Mouse (Mus musculus): ENCODE measurements at regions not wholly inside any gene's neighbourhood (a gene's known extent, or its start where the extent isn't known, plus 50 kb on each side); places are given as distances from the start of the nearest gene placed in this dataset.
A peak's percentile ranks its signal among the peaks of the same experiment; 100 is the strongest.

GRCm38 (mm10) chrX:105346420-105346819 lies 153.2 kb upstream of the Cypt2 start:
- ATAC-seq (replicated peaks; ENCODE audit: insufficient number of reproducible peaks, low FRiP score, low TSS enrichment, low read depth) (0 out of 2 replicates have a peak, but pooled peaks have one; percentile 52), DNase-seq (ENCODE audit: low spot score) (peak; percentile 14)
- H3K9ac ChIP-seq (replicated peaks; ENCODE audit: low read length), result no peak overlapping the region
- no peaks in the 10 kb centered on the region for H3K9me3 ChIP-seq (replicated peaks; ENCODE audit: control insufficient read depth, low read length)
- H3K36me3 ChIP-seq (replicated peaks; ENCODE audit: control insufficient read depth, insufficient read depth, low read depth, low read length), result no peaks in the 10 kb centered on the region
- H3K4me3 ChIP-seq (ENCODE audit: low read depth, low read length), result no peak overlapping the region
- no peaks in the 10 kb centered on the region for H3K27me3 ChIP-seq (ENCODE audit: control insufficient read depth, insufficient read depth, low read length)
- H3K4me1 ChIP-seq (ENCODE audit: control insufficient read depth, insufficient read depth, low read length), result no peaks in the 10 kb centered on the region
- 60% methylated on average over 3 of the region's 3 CpGs for WGBS
- no peak overlapping the region for H3K27ac ChIP-seq (replicated peaks; ENCODE audit: low read depth, low read length)
- H3K4me2 ChIP-seq (ENCODE audit: low read depth, low read length), result no peak overlapping the region

DNA sequence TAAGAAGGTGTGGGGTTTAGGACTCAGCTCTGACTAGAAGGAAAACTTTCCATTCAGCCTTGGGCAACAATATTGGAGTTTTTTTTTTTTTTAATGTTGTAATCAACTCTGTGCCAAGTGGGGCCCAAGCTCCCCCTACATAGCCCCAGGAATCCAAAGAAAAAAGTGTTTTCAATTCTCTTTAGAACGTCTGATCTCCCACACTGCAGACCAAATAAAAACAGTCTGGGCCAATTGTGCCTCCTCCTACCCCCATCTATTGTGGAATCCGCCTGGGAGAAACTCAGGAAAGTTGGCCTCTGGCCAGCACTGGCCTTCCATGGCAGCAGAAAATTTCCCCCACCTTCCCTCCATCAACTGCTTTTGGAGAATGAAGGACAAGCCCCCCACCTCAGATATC lies 133.3 kb upstream of the Cypt2 start:
- Histone ChIP-seq H3K9me3 (replicated peaks; ENCODE audit: control insufficient read depth, low read length) (no peaks in the 10 kb centered on the region), H3K27ac (replicated peaks; ENCODE audit: low read depth, low read length) (no peak overlapping the region), H3K27me3 (ENCODE audit: control insufficient read depth, insufficient read depth, low read length) (peaks cover 4% of the 10 kb centered on the region; the same call in 1 of the 2 replicates), H3K4me3 (ENCODE audit: low read depth, low read length) (no peak overlapping the region), H3K9ac (replicated peaks; ENCODE audit: low read length) (no peak overlapping the region), H3K4me1 (ENCODE audit: control insufficient read depth, insufficient read depth, low read length) (no peaks in the 10 kb centered on the region), H3K4me2 (ENCODE audit: low read depth, low read length) (no peak overlapping the region), H3K36me3 (replicated peaks; ENCODE audit: control insufficient read depth, insufficient read depth, low read depth, low read length) (no peaks in the 10 kb centered on the region)
- no peak for DNase-seq (ENCODE audit: low spot score)
- 42% methylated on average over 2 of the region's 2 CpGs for WGBS
- no peak for ATAC-seq (replicated peaks; ENCODE audit: insufficient number of reproducible peaks, low FRiP score, low TSS enrichment, low read depth)

GRCm38 (mm10) chrX:105367979-105368378 lies 131.6 kb upstream of the Cypt2 start:
- Histone ChIP-seq H3K9me3 (replicated peaks; ENCODE audit: control insufficient read depth, low read length) (no peaks in the 10 kb centered on the region), H3K4me1 (ENCODE audit: control insufficient read depth, insufficient read depth, low read length) (no peaks in the 10 kb centered on the region), H3K4me2 (ENCODE audit: low read depth, low read length) (no peak overlapping the region), H3K4me3 (ENCODE audit: low read depth, low read length) (no peak overlapping the region), H3K27ac (replicated peaks; ENCODE audit: low read depth, low read length) (no peak overlapping the region), H3K9ac (replicated peaks; ENCODE audit: low read length) (no peak overlapping the region), H3K36me3 (replicated peaks; ENCODE audit: control insufficient read depth, insufficient read depth, low read depth, low read length) (no peaks in the 10 kb centered on the region), H3K27me3 (ENCODE audit: control insufficient read depth, insufficient read depth, low read length) (peaks cover 4% of the 10 kb centered on the region; the same call in 1 of the 2 replicates)
- DNase-seq (ENCODE audit: low spot score) (no peak), ATAC-seq (replicated peaks; ENCODE audit: insufficient number of reproducible peaks, low FRiP score, low TSS enrichment, low read depth) (no peak)
- WGBS, result 71% methylated on average over 2 of the region's 2 CpGs

- 71% methylated on average over 1 of the region's 1 CpGs for WGBS
- ATAC-seq (replicated peaks; ENCODE audit: insufficient number of reproducible peaks, low FRiP score, low TSS enrichment, low read depth), result no peak
- no peak for DNase-seq (ENCODE audit: low spot score)
- no peaks in the 10 kb centered on the region for H3K27me3 ChIP-seq (ENCODE audit: control insufficient read depth, insufficient read depth, low read length)
- H3K9me3 ChIP-seq (replicated peaks; ENCODE audit: control insufficient read depth, low read length), result no peaks in the 10 kb centered on the region
- no peaks in the 10 kb centered on the region for H3K36me3 ChIP-seq (replicated peaks; ENCODE audit: control insufficient read depth, insufficient read depth, low read depth, low read length)
- H3K4me1 ChIP-seq (ENCODE audit: control insufficient read depth, insufficient read depth, low read length), result no peaks in the 10 kb centered on the region
- no peak overlapping the region for H3K27ac ChIP-seq (replicated peaks; ENCODE audit: low read depth, low read length)
- no peak overlapping the region for H3K9ac ChIP-seq (replicated peaks; ENCODE audit: low read length)
- no peak overlapping the region for H3K4me2 ChIP-seq (ENCODE audit: low read depth, low read length)
- no peak overlapping the region for H3K4me3 ChIP-seq (ENCODE audit: low read depth, low read length)
Observed at GRCm38 (mm10) chrX:105390506-105390905, 109.1 kb upstream of the Cypt2 start.

DNA sequence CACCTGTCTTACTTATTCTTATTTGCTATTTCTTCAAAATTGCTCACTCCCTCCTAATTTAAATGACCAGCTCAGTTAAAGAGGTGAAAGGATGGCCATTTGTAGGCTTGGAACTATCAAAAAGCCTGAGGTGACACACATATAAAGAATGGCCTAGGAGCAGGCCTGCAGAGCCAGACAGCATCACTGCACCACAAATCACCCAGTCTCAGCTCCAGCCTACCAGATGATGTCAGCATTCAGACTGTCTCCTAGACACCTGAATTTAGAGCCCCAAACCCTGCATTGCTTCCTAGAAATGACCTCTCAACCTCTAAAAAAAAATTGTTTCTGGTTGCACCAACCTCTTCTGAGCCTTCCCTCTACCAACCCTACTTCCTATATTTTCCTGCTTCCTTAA lies 108.5 kb upstream of the Cypt2 start:
- H3K9ac ChIP-seq (replicated peaks; ENCODE audit: low read length), result no peak overlapping the region

GRCm38 (mm10) chrX:105391680-105392462 lies 107.7 kb upstream of the Cypt2 start:
- 35% methylated on average over 8 of the region's 8 CpGs for WGBS
- no peaks in the 10 kb centered on the region for H3K27me3 ChIP-seq (ENCODE audit: control insufficient read depth, insufficient read depth, low read length)
- H3K4me2 ChIP-seq (ENCODE audit: low read depth, low read length), result no peak overlapping the region
- no peaks in the 10 kb centered on the region for H3K36me3 ChIP-seq (replicated peaks; ENCODE audit: control insufficient read depth, insufficient read depth, low read depth, low read length)
- peak overlapping the region; percentile 16; the same call in 1 of the 2 replicates for H3K27ac ChIP-seq (replicated peaks; ENCODE audit: low read depth, low read length)
- no peak overlapping the region for H3K9ac ChIP-seq (replicated peaks; ENCODE audit: low read length)
- peak; percentile 92 for ATAC-seq (replicated peaks; ENCODE audit: insufficient number of reproducible peaks, low FRiP score, low TSS enrichment, low read depth)
- H3K4me1 ChIP-seq (ENCODE audit: control insufficient read depth, insufficient read depth, low read length), result no peaks in the 10 kb centered on the region
- peak; percentile 80 for DNase-seq (ENCODE audit: low spot score)
- no peaks in the 10 kb centered on the region for H3K9me3 ChIP-seq (replicated peaks; ENCODE audit: control insufficient read depth, low read length)
- peak overlapping the region; percentile 18 for H3K4me3 ChIP-seq (ENCODE audit: low read depth, low read length)

More for the DNA sequence above, 108.5 kb upstream of the Cypt2 start:
- no peak overlapping the region for H3K27ac ChIP-seq (replicated peaks; ENCODE audit: low read depth, low read length)
- H3K27me3 ChIP-seq (ENCODE audit: control insufficient read depth, insufficient read depth, low read length), result no peaks in the 10 kb centered on the region
- H3K36me3 ChIP-seq (replicated peaks; ENCODE audit: control insufficient read depth, insufficient read depth, low read depth, low read length), result no peaks in the 10 kb centered on the region
- H3K9me3 ChIP-seq (replicated peaks; ENCODE audit: control insufficient read depth, low read length), result no peaks in the 10 kb centered on the region
- ATAC-seq (replicated peaks; ENCODE audit: insufficient number of reproducible peaks, low FRiP score, low TSS enrichment, low read depth) (no peak), DNase-seq (ENCODE audit: low spot score) (no peak)
- H3K4me2 ChIP-seq (ENCODE audit: low read depth, low read length), result peak overlapping the region; percentile 23; the same call in 1 of the 2 replicates
- H3K4me1 ChIP-seq (ENCODE audit: control insufficient read depth, insufficient read depth, low read length), result no peaks in the 10 kb centered on the region
- peak overlapping the region; percentile 18 for H3K4me3 ChIP-seq (ENCODE audit: low read depth, low read length)

DNA sequence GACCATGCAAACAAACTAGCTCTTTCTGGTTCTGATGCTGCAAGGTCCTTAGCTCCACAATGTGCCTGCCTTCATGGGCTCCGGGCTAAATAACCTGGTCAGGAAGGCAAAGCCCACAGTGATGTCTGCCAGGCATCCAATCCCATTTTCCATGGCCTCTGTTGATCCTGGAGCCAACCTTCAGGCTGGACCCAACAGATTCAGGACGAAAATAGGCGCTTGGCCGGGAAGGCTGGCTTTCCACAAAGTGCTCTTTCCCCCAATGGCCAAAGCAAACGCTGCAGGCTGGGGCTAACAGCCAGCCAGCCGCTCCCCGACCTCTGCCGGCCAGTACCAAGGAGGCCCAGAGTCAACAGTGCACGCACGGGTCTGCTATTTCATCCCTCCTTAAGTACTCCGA lies 106.3 kb upstream of the Cypt2 start:
- Histone ChIP-seq H3K4me1 (ENCODE audit: control insufficient read depth, insufficient read depth, low read length) (no peaks in the 10 kb centered on the region), H3K9ac (replicated peaks; ENCODE audit: low read length) (no peak overlapping the region), H3K36me3 (replicated peaks; ENCODE audit: control insufficient read depth, insufficient read depth, low read depth, low read length) (no peaks in the 10 kb centered on the region), H3K4me3 (ENCODE audit: low read depth, low read length) (no peak overlapping the region), H3K27ac (replicated peaks; ENCODE audit: low read depth, low read length) (no peak overlapping the region), H3K9me3 (replicated peaks; ENCODE audit: control insufficient read depth, low read length) (no peaks in the 10 kb centered on the region), H3K4me2 (ENCODE audit: low read depth, low read length) (no peak overlapping the region), H3K27me3 (ENCODE audit: control insufficient read depth, insufficient read depth, low read length) (no peaks in the 10 kb centered on the region)
- 37% methylated on average over 11 of the region's 11 CpGs for WGBS
- ATAC-seq (replicated peaks; ENCODE audit: insufficient number of reproducible peaks, low FRiP score, low TSS enrichment, low read depth) (no peak), DNase-seq (ENCODE audit: low spot score) (no peak)

DNA sequence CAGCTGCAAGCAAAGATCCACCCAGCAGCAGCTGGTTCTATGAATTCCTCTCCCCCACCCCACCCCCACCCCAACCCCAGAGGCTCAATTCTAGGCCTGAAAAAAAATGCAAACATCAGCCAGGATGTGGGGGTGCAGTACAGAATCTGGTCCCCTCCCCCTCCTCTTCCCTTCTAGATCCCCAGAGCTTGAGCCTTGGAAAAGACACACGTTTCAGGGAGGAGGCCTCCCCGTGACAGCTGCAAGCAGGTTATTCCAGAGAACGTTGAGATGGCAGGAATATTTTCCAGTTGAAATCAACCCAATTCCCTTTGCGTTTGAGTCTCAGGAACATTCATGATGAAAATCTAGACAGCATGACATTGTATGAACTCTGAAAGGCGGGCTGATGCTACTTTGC lies 86.2 kb upstream of the Cypt2 start:
- WGBS, result 63% methylated on average over 5 of the region's 5 CpGs
- no peaks in the 10 kb centered on the region for H3K27me3 ChIP-seq (ENCODE audit: control insufficient read depth, insufficient read depth, low read length)
- ATAC-seq (replicated peaks; ENCODE audit: insufficient number of reproducible peaks, low FRiP score, low TSS enrichment, low read depth), result no peak
- H3K36me3 ChIP-seq (replicated peaks; ENCODE audit: control insufficient read depth, insufficient read depth, low read depth, low read length), result no peaks in the 10 kb centered on the region
- H3K4me2 ChIP-seq (ENCODE audit: low read depth, low read length), result no peak overlapping the region
- DNase-seq (ENCODE audit: low spot score), result no peak
- H3K4me1 ChIP-seq (ENCODE audit: control insufficient read depth, insufficient read depth, low read length), result no peaks in the 10 kb centered on the region
- no peaks in the 10 kb centered on the region for H3K9me3 ChIP-seq (replicated peaks; ENCODE audit: control insufficient read depth, low read length)
- no peak overlapping the region for H3K27ac ChIP-seq (replicated peaks; ENCODE audit: low read depth, low read length)
- H3K9ac ChIP-seq (replicated peaks; ENCODE audit: low read length), result no peak overlapping the region
- H3K4me3 ChIP-seq (ENCODE audit: low read depth, low read length), result no peak overlapping the region
